Mouse (Mus musculus) limb, embryonic 10.5 days (tissue): ENCODE results near the gene Limd2. TPM values are rescaled to one million over a fixed set of nuclear protein-coding genes. Genes with fewer than 3 reads are reported as not detected.

Experiments
- DNase-seq: peaks from one replicate; pipeline ENCODE4 v3.0.0-alpha.2; 2017; ENCODE audit warnings: low spot score
- H3K27ac ChIP-seq: fragments of 300-500 bp; sonication (generic); 2 replicates; pipeline ENCODE4 v1.5.1; 2016; ENCODE audit warnings: mild to moderate bottlenecking
- H3K27me3 ChIP-seq: fragments of 300-500 bp; sonication (generic); 2 replicates; pipeline ENCODE4 v1.6.1; 2016; ENCODE audit warnings: low read depth, mild to moderate bottlenecking; ENCODE audit not compliant: poor library complexity, severe bottlenecking
- H3K36me3 ChIP-seq: fragments of 300-500 bp; sonication (generic); 2 replicates; pipeline ENCODE4 v1.6.1; 2016; ENCODE audit warnings: mild to moderate bottlenecking, moderate library complexity
- H3K4me1 ChIP-seq: fragments of 300-500 bp; sonication (generic); 2 replicates; pipeline ENCODE4 v1.6.1; 2016
- H3K4me3 ChIP-seq: fragments of 300-500 bp; sonication (generic); 2 replicates; pipeline ENCODE4 v1.5.1; 2016; ENCODE audit warnings: mild to moderate bottlenecking, moderate library complexity
- H3K9me3 ChIP-seq: fragments of 300-500 bp; sonication (generic); replicated peaks from 2 replicates; pipeline ENCODE4 v1.6.1; 2016; ENCODE audit warnings: mild to moderate bottlenecking
- WGBS: fragments of 180-500 bp; shearing (Covaris S2); methylation state at CpG from one replicate; pipeline ENCODE4 v1.1.7; 2016; 5-methylcytosine and 5-hydroxymethylcytosine counted together
- polyA plus RNA-seq: library from polyadenylated mRNA; unstranded; fragments of >200 nt; fragmentation: Nextera tagmentation; extraction: Ambion mirVana; gene quantifications from 2 replicates; pipeline ENCODE4 v1.2.1, GENCODE M21; 2016

The Limd2 gene
- polyA plus RNA-seq, 1 experiment from 2014 or later, result 638 TPM

GRCm38 (mm10) chr11:106191716-106192115, 31.1 kb upstream of the Limd2 start:
- WGBS, result 93% methylated on average over 3 of the region's 3 CpGs
- Histone ChIP-seq H3K36me3 (peaks cover 6% of the 10 kb centered on the region), H3K4me3 (no peak overlapping the region)

GRCm38 (mm10) chr11:106187326-106187725, 26.7 kb upstream of the Limd2 start:
- Histone ChIP-seq H3K4me1 (peaks cover 2% of the 10 kb centered on the region), H3K27ac (no peak overlapping the region), H3K4me3 (no peak overlapping the region), H3K27me3 (no peaks in the 10 kb centered on the region), H3K9me3 (no peaks in the 10 kb centered on the region), H3K36me3 (peaks cover 20% of the 10 kb centered on the region)
- 85% methylated on average over 4 of the region's 4 CpGs for WGBS
- no peak for DNase-seq

More at GRCm38 (mm10) chr11:106191716-106192115, 31.1 kb upstream of the Limd2 start:
- no peaks in the 10 kb centered on the region for H3K9me3 ChIP-seq
- H3K4me1 ChIP-seq, result peaks cover 13% of the 10 kb centered on the region
- no peaks in the 10 kb centered on the region for H3K27me3 ChIP-seq
- no peak for DNase-seq
- no peak overlapping the region for H3K27ac ChIP-seq

- Histone ChIP-seq H3K27me3 (no peaks in the 10 kb centered on the region), H3K4me1 (peaks cover 4% of the 10 kb centered on the region; the same call in 1 of the 2 replicates), H3K36me3 (peaks cover 28% of the 10 kb centered on the region), H3K27ac (no peak overlapping the region), H3K9me3 (no peaks in the 10 kb centered on the region), H3K4me3 (no peak overlapping the region)
- WGBS, result 92% methylated on average over 2 of the region's 2 CpGs
- no peak for DNase-seq
Observed at GRCm38 (mm10) chr11:106180449-106180801, 19.8 kb upstream of the Limd2 start.

- DNase-seq, result no peak
- Histone ChIP-seq H3K36me3 (peaks cover 28% of the 10 kb centered on the region), H3K27ac (no peak overlapping the region), H3K9me3 (no peaks in the 10 kb centered on the region), H3K27me3 (no peaks in the 10 kb centered on the region), H3K4me3 (no peak overlapping the region), H3K4me1 (peaks cover 8% of the 10 kb centered on the region; the same call in 1 of the 2 replicates)
- 84% methylated on average over 7 of the region's 7 CpGs for WGBS
Observed at GRCm38 (mm10) chr11:106179711-106180448, 19.2 kb upstream of the Limd2 start.

GRCm38 (mm10) chr11:106178036-106178782, 17.5 kb upstream of the Limd2 start:
- 81% methylated on average over 5 of the region's 5 CpGs for WGBS
- H3K4me1 ChIP-seq, result peaks cover 10% of the 10 kb centered on the region; the same call in 1 of the 2 replicates
- H3K27ac ChIP-seq, result no peak overlapping the region
- H3K27me3 ChIP-seq, result no peaks in the 10 kb centered on the region
- no peak for DNase-seq
- no peaks in the 10 kb centered on the region for H3K9me3 ChIP-seq
- H3K4me3 ChIP-seq, result no peak overlapping the region
- H3K36me3 ChIP-seq, result peaks cover 25% of the 10 kb centered on the region

GRCm38 (mm10) chr11:106176372-106176771, 15.7 kb upstream of the Limd2 start:
- WGBS, result 87% methylated on average over 5 of the region's 5 CpGs
- peaks cover 27% of the 10 kb centered on the region for H3K36me3 ChIP-seq
- no peak overlapping the region for H3K4me3 ChIP-seq
- H3K27ac ChIP-seq, result no peak overlapping the region
- no peak for DNase-seq
- H3K4me1 ChIP-seq, result peaks cover 10% of the 10 kb centered on the region; the same call in 1 of the 2 replicates
- H3K9me3 ChIP-seq, result no peaks in the 10 kb centered on the region
- H3K27me3 ChIP-seq, result no peaks in the 10 kb centered on the region

GRCm38 (mm10) chr11:106175081-106175480, 14.4 kb upstream of the Limd2 start:
- H3K4me1 ChIP-seq, result peaks cover 10% of the 10 kb centered on the region; the same call in 1 of the 2 replicates
- no peak overlapping the region for H3K4me3 ChIP-seq
- no peaks in the 10 kb centered on the region for H3K9me3 ChIP-seq
- H3K27me3 ChIP-seq, result no peaks in the 10 kb centered on the region
- peaks cover 31% of the 10 kb centered on the region for H3K36me3 ChIP-seq
- WGBS, result 64% methylated on average over 3 of the region's 3 CpGs
- H3K27ac ChIP-seq, result no peak overlapping the region
- no peak for DNase-seq

- DNase-seq, result no peak
- Histone ChIP-seq H3K27ac (no peak overlapping the region), H3K27me3 (no peaks in the 10 kb centered on the region), H3K36me3 (peaks cover 36% of the 10 kb centered on the region), H3K4me3 (no peak overlapping the region), H3K9me3 (no peaks in the 10 kb centered on the region), H3K4me1 (peaks cover 10% of the 10 kb centered on the region; the same call in 1 of the 2 replicates)
- WGBS, result 82% methylated on average over 5 of the region's 5 CpGs
Observed at GRCm38 (mm10) chr11:106174372-106174771, 13.7 kb upstream of the Limd2 start.

- no peaks in the 10 kb centered on the region for H3K27me3 ChIP-seq
- 84% methylated on average over 2 of the region's 2 CpGs for WGBS
Observed at GRCm38 (mm10) chr11:106173228-106173627, 12.6 kb upstream of the Limd2 start.

GRCm38 (mm10) chr11:106170807-106171206, 10.1 kb upstream of the Limd2 start:
- peaks cover 65% of the 10 kb centered on the region for H3K36me3 ChIP-seq
- H3K27ac ChIP-seq, result no peak overlapping the region
- no peaks in the 10 kb centered on the region for H3K27me3 ChIP-seq
- H3K4me1 ChIP-seq, result 0 out of 2 replicates have a peak, but pooled peaks cover 6% of the 10 kb centered on the region
- H3K9me3 ChIP-seq, result no peaks in the 10 kb centered on the region
- WGBS, result 82% methylated on average over 7 of the region's 7 CpGs
- H3K4me3 ChIP-seq, result no peak overlapping the region
- DNase-seq, result no peak

More at GRCm38 (mm10) chr11:106173228-106173627, 12.6 kb upstream of the Limd2 start:
- no peak for DNase-seq
- H3K4me3 ChIP-seq, result no peak overlapping the region
- peaks cover 42% of the 10 kb centered on the region for H3K36me3 ChIP-seq
- H3K27ac ChIP-seq, result no peak overlapping the region
- no peaks in the 10 kb centered on the region for H3K9me3 ChIP-seq
- 0 out of 2 replicates have a peak, but pooled peaks cover 6% of the 10 kb centered on the region for H3K4me1 ChIP-seq

- H3K9me3 ChIP-seq, result no peaks in the 10 kb centered on the region
- no peaks in the 10 kb centered on the region for H3K4me1 ChIP-seq
- 88% methylated on average over 5 of the region's 5 CpGs for WGBS
- no peak for DNase-seq
- H3K36me3 ChIP-seq, result peaks cover 86% of the 10 kb centered on the region
- H3K27me3 ChIP-seq, result no peaks in the 10 kb centered on the region
- no peak overlapping the region for H3K4me3 ChIP-seq
- H3K27ac ChIP-seq, result no peak overlapping the region
Observed at GRCm38 (mm10) chr11:106167435-106167834, 6.8 kb upstream of the Limd2 start.

- H3K4me3 ChIP-seq, result no peak overlapping the region
- no peak overlapping the region for H3K27ac ChIP-seq
- no peaks in the 10 kb centered on the region for H3K27me3 ChIP-seq
- H3K9me3 ChIP-seq, result no peaks in the 10 kb centered on the region
- WGBS, result 88% methylated on average over 16 of the region's 16 CpGs
- peaks cover 18% of the 10 kb centered on the region for H3K4me1 ChIP-seq
- H3K36me3 ChIP-seq, result peaks cover 68% of the 10 kb centered on the region
- DNase-seq, result no peak
Observed at GRCm38 (mm10) chr11:106164601-106165180, 4.0 kb upstream of the Limd2 start.

- no peaks in the 10 kb centered on the region for H3K9me3 ChIP-seq
- H3K27ac ChIP-seq, result no peak overlapping the region
- peaks cover 26% of the 10 kb centered on the region for H3K4me1 ChIP-seq
- H3K36me3 ChIP-seq, result peaks cover 71% of the 10 kb centered on the region
- H3K27me3 ChIP-seq, result no peaks in the 10 kb centered on the region
- DNase-seq, result no peak
- no peak overlapping the region for H3K4me3 ChIP-seq
- 86% methylated on average over 4 of the region's 4 CpGs for WGBS
Observed at GRCm38 (mm10) chr11:106163546-106163945, 2.9 kb upstream of the Limd2 start.
